Comparison of ENCODE assay signal across 8 mouse cellular contexts in genomic region chr9:111055800-111056518, GRCm38 (mm10). TPM values are rescaled to one million over a fixed set of nuclear protein-coding genes. Genes with fewer than 3 reads are reported as not detected.
DNase-seq lines count a peak whose midpoint lies in the region; ATAC-seq and TF ChIP-seq lines count a peak whose summit lies in the region.

No protein-coding gene starts in this region.

- H3K9ac ChIP-seq in lung, embryonic 14.5 days: peak overlapping the region; percentile 62
- H3K9ac ChIP-seq in midbrain, embryonic 11.5 days (ENCODE audit: low read length): no peak overlapping the region

- no peaks in the 10 kb centered on the region for H3K9me3 ChIP-seq in lung, embryonic 14.5 days (ENCODE audit: low read depth, low read length)
- H3K9me3 ChIP-seq in embryonic facial prominence, embryonic 10.5 days: no peaks in the 10 kb centered on the region
- H3K9me3 ChIP-seq in midbrain, embryonic 11.5 days (ENCODE audit: control insufficient read depth, low read length): no peaks in the 10 kb centered on the region

- peak overlapping the region; percentile 43 for H3K4me3 ChIP-seq in lung, embryonic 14.5 days (ENCODE audit: low read depth, low read length)
- peak overlapping the region; percentile 47 for H3K4me3 ChIP-seq in embryonic facial prominence, embryonic 10.5 days
- H3K4me3 ChIP-seq in midbrain, embryonic 11.5 days (ENCODE audit: low read depth, low read length): peak overlapping the region; percentile 2; the same call in 1 of the 2 replicates

- H3K4me2 ChIP-seq in lung, embryonic 14.5 days: peak overlapping the region; percentile 83
- H3K4me2 ChIP-seq in midbrain, embryonic 11.5 days: no peak overlapping the region; the same call in 1 of the 2 replicates

- WGBS in lung, embryonic 14.5 days: 47% methylated on average over 29 of the region's 29 CpGs
- WGBS in embryonic facial prominence, embryonic 10.5 days: 75% methylated on average over 29 of the region's 29 CpGs
- WGBS in midbrain, embryonic 11.5 days: 80% methylated on average over 29 of the region's 29 CpGs

- H3K27me3 ChIP-seq in lung, embryonic 14.5 days (ENCODE audit: insufficient read depth, low read length): no peaks in the 10 kb centered on the region
- no peaks in the 10 kb centered on the region for H3K27me3 ChIP-seq in embryonic facial prominence, embryonic 10.5 days (replicated peaks; ENCODE audit: low read depth, poor library complexity, severe bottlenecking)
- no peaks in the 10 kb centered on the region for H3K27me3 ChIP-seq in midbrain, embryonic 11.5 days (ENCODE audit: control insufficient read depth, insufficient read depth, low read length)

- no peak for DNase-seq in lung, embryonic 14.5 days
- DNase-seq in lung, adult 18-20 months: no peak
- DNase-seq in embryonic facial prominence, embryonic 10.5 days (ENCODE audit: low spot score): no peak
- peak; percentile 73 for DNase-seq in induced T-regulatory cell, adult 2 months (ENCODE audit: low read depth)
- DNase-seq in midbrain, embryonic 11.5 days (ENCODE audit: low spot score, missing footprints): no peak
- DNase-seq in frontal cortex, postnatal 25 days (ENCODE audit: low spot score in 2 of 2): no peak
- DNase-seq in urinary bladder, postnatal 4 days (ENCODE audit: low spot score in 2 of 2): no peak
- no peak for DNase-seq in right cerebral cortex, postnatal 10 days (ENCODE audit: low spot score in 2 of 2)

- peaks cover 13% of the 10 kb centered on the region for H3K4me1 ChIP-seq in lung, embryonic 14.5 days (ENCODE audit: insufficient read depth)
- H3K4me1 ChIP-seq in embryonic facial prominence, embryonic 10.5 days: peaks cover 35% of the 10 kb centered on the region
- no peaks in the 10 kb centered on the region for H3K4me1 ChIP-seq in midbrain, embryonic 11.5 days (ENCODE audit: control insufficient read depth, insufficient read depth, low read length)

- no peak for TF ChIP-seq CTCF in lung, embryonic 14.5 days (IDR thresholded peaks at IDR 0.05; ENCODE audit: low read depth)

- H3K36me3 ChIP-seq in lung, embryonic 14.5 days (ENCODE audit: insufficient read depth): no peaks in the 10 kb centered on the region
- no peaks in the 10 kb centered on the region for H3K36me3 ChIP-seq in embryonic facial prominence, embryonic 10.5 days (replicated peaks)
- no peaks in the 10 kb centered on the region for H3K36me3 ChIP-seq in midbrain, embryonic 11.5 days (ENCODE audit: control insufficient read depth, insufficient read depth, low read length)

- ATAC-seq in lung, embryonic 14.5 days (ENCODE audit: insufficient read depth): peak; percentile 26; the same call in 1 of the 2 replicates
- ATAC-seq in midbrain, embryonic 11.5 days (ENCODE audit: low FRiP score): no peak

- peak overlapping the region; percentile 67; the same call in 1 of the 2 replicates for H3K27ac ChIP-seq in lung, embryonic 14.5 days (ENCODE audit: low read depth)
- peak overlapping the region; percentile 63 for H3K27ac ChIP-seq in embryonic facial prominence, embryonic 10.5 days (replicated peaks)
- no peak overlapping the region for H3K27ac ChIP-seq in midbrain, embryonic 11.5 days (ENCODE audit: low read depth, low read length)

RNA-seq across cellular contexts. Expression of gene Ccrl2, which starts 1.4 kb away (rescaled TPM):
- polyA plus RNA-seq in lung, embryonic 14.5 days (2014; fragmentation: Nextera tagmentation; extraction: Ambion mirVana): 2.1 and 2.9 TPM in 2 replicates
- 0.35 and 0.98 TPM in 2 replicates for polyA plus RNA-seq in embryonic facial prominence, embryonic 10.5 days (2016; fragmentation: Nextera tagmentation; extraction: Ambion mirVana)
- polyA plus RNA-seq in midbrain, embryonic 11.5 days (2014; fragmentation: Nextera tagmentation; extraction: Ambion mirVana): 1.9 and 2.1 TPM in 2 replicates

RNA-seq across cellular contexts. Expression of gene Ltf, which starts 36.9 kb away (rescaled TPM):
- polyA plus RNA-seq in lung, embryonic 14.5 days (2014; fragmentation: Nextera tagmentation; extraction: Ambion mirVana): 0.17 and 2.5 TPM in 2 replicates
- not detected in 2 replicates for polyA plus RNA-seq in embryonic facial prominence, embryonic 10.5 days (2016; fragmentation: Nextera tagmentation; extraction: Ambion mirVana)
- 0.27 and 0.44 TPM in 2 replicates for polyA plus RNA-seq in midbrain, embryonic 11.5 days (2014; fragmentation: Nextera tagmentation; extraction: Ambion mirVana)
